Mouse (Mus musculus) midbrain, embryonic 11.5 days (tissue): ENCODE results near the gene Aasdh. TPM values are rescaled to one million over a fixed set of nuclear protein-coding genes. Genes with fewer than 3 reads are reported as not detected.

ENCODE experiments used
- ATAC-seq: fragments of 200-750 bp; cut with Nextera tagmentation; 2 replicates; pipeline ENCODE4 v1.8.0; 2017; ENCODE audit warnings: moderate TSS enrichment, moderate library complexity; ENCODE audit not compliant: low FRiP score
- DNase-seq: peaks from one replicate; pipeline ENCODE4 v3.0.0; 2015; ENCODE audit warnings: low spot score; ENCODE audit errors: missing footprints
- H3K27ac ChIP-seq: fragments of 300-500 bp; sonication (generic); 2 replicates; pipeline ENCODE4 v1.5.1; 2014; ENCODE audit warnings: low read depth, low read length
- H3K27me3 ChIP-seq: fragments of 300-500 bp; sonication (generic); 2 replicates; pipeline ENCODE4 v1.6.1; 2014; ENCODE audit warnings: mild to moderate bottlenecking, low read length, moderate library complexity, mixed read lengths; ENCODE audit not compliant: control insufficient read depth, insufficient read depth
- H3K36me3 ChIP-seq: fragments of 300-500 bp; sonication (generic); 2 replicates; pipeline ENCODE4 v1.6.1; 2014; ENCODE audit warnings: mild to moderate bottlenecking, low read length, moderate library complexity, mixed read lengths; ENCODE audit not compliant: control insufficient read depth, insufficient read depth
- H3K4me1 ChIP-seq: fragments of 300-500 bp; sonication (generic); 2 replicates; pipeline ENCODE4 v1.6.1; 2014; ENCODE audit warnings: low read length; ENCODE audit not compliant: control insufficient read depth, insufficient read depth
- H3K4me2 ChIP-seq: fragments of 300-500 bp; sonication (generic); 2 replicates; pipeline ENCODE4 v1.6.1; 2014; ENCODE audit warnings: mild to moderate bottlenecking, moderate library complexity
- H3K4me3 ChIP-seq: fragments of 300-500 bp; sonication (generic); 2 replicates; pipeline ENCODE4 v1.5.1; 2014; ENCODE audit warnings: low read depth, low read length
- H3K9ac ChIP-seq: fragments of 300-500 bp; sonication (generic); 2 replicates; pipeline ENCODE4 v1.6.1; 2014; ENCODE audit warnings: low read length
- H3K9me3 ChIP-seq: fragments of 300-500 bp; sonication (generic); 2 replicates; pipeline ENCODE4 v1.6.1; 2016; ENCODE audit warnings: low read length; ENCODE audit not compliant: control insufficient read depth
- WGBS: fragments of 180-500 bp; shearing (Covaris S2); extraction: QIAGEN DNeasy Blood & Tissue Kit; methylation state at CpG from one replicate; pipeline ENCODE4 v1.1.7; 2014; 5-methylcytosine and 5-hydroxymethylcytosine counted together
- polyA plus RNA-seq: library from polyadenylated mRNA; unstranded; fragments of >200 nt; fragmentation: Nextera tagmentation; extraction: Ambion mirVana; gene quantifications from 2 replicates; pipeline ENCODE4 v1.2.1, GENCODE M21; 2014

Aasdh gene
- polyA plus RNA-seq = 15.6 and 17.3 TPM in 2 replicates

- ATAC-seq (peak; percentile 97), DNase-seq (peak; percentile 100)
- Histone ChIP-seq H3K9me3 (no peaks in the 10 kb centered on the region), H3K27ac (peak within 1 kb of the TSS; percentile 57), H3K4me3 (peak within 1 kb of the TSS; percentile 70), H3K9ac (peak within 1 kb of the TSS; percentile 82), H3K4me1 (peaks cover 5% of the 10 kb centered on the region), H3K4me2 (peak within 1 kb of the TSS; percentile 65), H3K36me3 (no peaks in the 10 kb centered on the region), H3K27me3 (no peaks in the 10 kb centered on the region)
- WGBS = 1% methylated on average over 47 of the region's 47 CpGs
Measured at GRCm38 (mm10) chr5:76905405-76906154, at the start of gene Aasdh. TSS of gene Aasdh (minus strand) at chr5:76905514.

GRCm38 (mm10) chr5:76954271-76954900 is 49.1 kb upstream of the Aasdh start:
- Histone ChIP-seq H3K36me3 (peaks cover 17% of the 10 kb centered on the region), H3K4me1 (peaks cover 11% of the 10 kb centered on the region), H3K4me3 (no peak overlapping the region), H3K4me2 (no peak overlapping the region), H3K9ac (no peak overlapping the region), H3K9me3 (no peaks in the 10 kb centered on the region), H3K27ac (no peak overlapping the region), H3K27me3 (no peaks in the 10 kb centered on the region)
- no peak for DNase-seq
- no peak for ATAC-seq
- WGBS = 86% methylated on average over 6 of the region's 6 CpGs

- no peak overlapping the region for H3K9ac ChIP-seq
- DNase-seq (no peak), ATAC-seq (no peak)
- no peaks in the 10 kb centered on the region for H3K9me3 ChIP-seq
- H3K4me2 ChIP-seq = no peak overlapping the region
- no peak overlapping the region for H3K27ac ChIP-seq
- no peak overlapping the region for H3K4me3 ChIP-seq
- H3K4me1 ChIP-seq = peaks cover 12% of the 10 kb centered on the region
- 92% methylated on average over 3 of the region's 3 CpGs for WGBS
- H3K36me3 ChIP-seq = peaks cover 17% of the 10 kb centered on the region
- H3K27me3 ChIP-seq = no peaks in the 10 kb centered on the region
Measured at GRCm38 (mm10) chr5:76953794-76954193, 48.5 kb upstream of the Aasdh start.

- Histone ChIP-seq H3K36me3 (peaks cover 10% of the 10 kb centered on the region), H3K9me3 (no peaks in the 10 kb centered on the region), H3K4me3 (peak overlapping the region; percentile 73), H3K4me1 (peaks cover 12% of the 10 kb centered on the region), H3K9ac (peak overlapping the region; percentile 84), H3K27ac (peak overlapping the region; percentile 69; the same call in 1 of the 2 replicates), H3K27me3 (no peaks in the 10 kb centered on the region), H3K4me2 (peak overlapping the region; percentile 80)
- no peak for DNase-seq
- 19% methylated on average over 7 of the region's 7 CpGs for WGBS
- ATAC-seq = no peak
Measured at GRCm38 (mm10) chr5:76952112-76953040, 47.1 kb upstream of the Aasdh start.

- Histone ChIP-seq H3K27me3 (no peaks in the 10 kb centered on the region), H3K9me3 (no peaks in the 10 kb centered on the region), H3K4me1 (peaks cover 12% of the 10 kb centered on the region), H3K4me2 (peak within 1 kb of the TSS; percentile 80), H3K4me3 (peak within 1 kb of the TSS; percentile 73), H3K9ac (peak within 1 kb of the TSS; percentile 84), H3K27ac (peak within 1 kb of the TSS; percentile 69), H3K36me3 (peaks cover under 1% of the 10 kb centered on the region; the same call in 1 of the 2 replicates)
- DNase-seq (peak; percentile 99), ATAC-seq (peak; percentile 97)
- WGBS = under 1% methylated on average over 79 of the region's 81 CpGs
Measured at GRCm38 (mm10) chr5:76951106-76952027, 46.1 kb upstream of the Aasdh start, which contains the start of the genes Paics and Ppat. TSS of gene Paics (plus strand) at chr5:76951307. TSS of gene Ppat (minus strand) at chr5:76951578.

- no peaks in the 10 kb centered on the region for H3K27me3 ChIP-seq
- no peaks in the 10 kb centered on the region for H3K36me3 ChIP-seq
- under 1% methylated on average over 24 of the region's 24 CpGs for WGBS
- H3K9ac ChIP-seq = peak overlapping the region; percentile 84
- H3K4me2 ChIP-seq = peak overlapping the region; percentile 80
- ATAC-seq (no peak), DNase-seq (peak; percentile 98)
- no peaks in the 10 kb centered on the region for H3K9me3 ChIP-seq
- H3K4me1 ChIP-seq = peaks cover 12% of the 10 kb centered on the region
- peak overlapping the region; percentile 73 for H3K4me3 ChIP-seq
- H3K27ac ChIP-seq = no peak overlapping the region; the same call in 1 of the 2 replicates
Measured at GRCm38 (mm10) chr5:76950343-76951105, 45.2 kb upstream of the Aasdh start.

- Histone ChIP-seq H3K4me3 (no peak overlapping the region), H3K27ac (no peak overlapping the region), H3K9me3 (no peaks in the 10 kb centered on the region), H3K4me2 (no peak overlapping the region), H3K36me3 (no peaks in the 10 kb centered on the region), H3K27me3 (no peaks in the 10 kb centered on the region), H3K9ac (no peak overlapping the region), H3K4me1 (peaks cover 10% of the 10 kb centered on the region)
- no peak for DNase-seq
- no peak for ATAC-seq
- WGBS = 96% methylated on average over 4 of the region's 4 CpGs
Measured at GRCm38 (mm10) chr5:76947758-76948157, 42.4 kb upstream of the Aasdh start.
